Mouse (Mus musculus) kidney, adult 2 months (tissue): ENCODE results near the gene Pdcd6.

Experiments
- CTCF ChIP-seq: fragments of 200-500 bp; conservative IDR thresholded peaks from 2 replicates; pipeline ENCODE4 v1.5.1; 2011; ENCODE audit warnings: low read depth, mild to moderate bottlenecking, control low read depth, low read length, moderate library complexity, mixed read lengths; ENCODE audit not compliant: insufficient read depth, insufficient read length
- POLR2A ChIP-seq: fragments of 200-500 bp; IDR thresholded peaks from one replicate; pipeline ENCODE4 v1.6.1; 2011; ENCODE audit warnings: low read depth, low read length, control low read depth

DNA sequence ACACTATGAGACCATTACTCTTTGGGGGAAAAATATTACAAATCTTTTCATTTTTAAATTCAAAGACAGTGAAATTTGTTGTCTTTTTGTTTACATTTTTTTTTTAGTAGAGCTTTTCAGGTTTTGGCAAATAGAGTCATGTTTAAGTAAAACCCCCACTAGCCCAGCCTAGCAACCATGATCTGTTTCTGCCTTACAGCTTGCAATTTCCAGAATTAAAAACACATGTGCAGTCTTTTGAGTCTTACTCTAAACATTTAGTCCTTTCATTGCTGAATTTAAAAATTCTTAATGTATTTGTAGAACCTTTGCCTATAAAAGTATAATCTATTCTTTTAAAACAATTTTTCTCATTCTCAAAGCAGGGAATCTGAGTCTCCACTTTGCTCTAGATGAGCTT, 11.9 kb upstream of the Pdcd6 start:
- TF ChIP-seq CTCF (no peak), POLR2A (no peak)
